Mouse (Mus musculus): ENCODE results near the gene Wdr4.
A peak's percentile ranks its signal among the peaks of the same experiment; 100 is the strongest.

The Wdr4 gene

GRCm38 (mm10) chr17:31474388-31474787 lies 45.4 kb downstream of the Wdr4 start:
- Histone ChIP-seq H3K27me3 (ENCODE audit: insufficient read depth, low read length) (no peaks in the 10 kb centered on the region), H3K9me3 (ENCODE audit: low read length) (no peaks in the 10 kb centered on the region), H3K4me3 (replicated peaks; ENCODE audit: low read length) (no peak overlapping the region), H3K4me1 (replicated peaks; ENCODE audit: low read depth, low read length) (peaks cover 24% of the 10 kb centered on the region), H3K36me3 (ENCODE audit: insufficient read depth, low read length) (no peaks in the 10 kb centered on the region)
- no peak for TF ChIP-seq NANOG (IDR thresholded peaks at IDR 0.05; ENCODE audit: borderline replicate concordance, low read length)
- no peak for TF ChIP-seq POU5F1 (IDR thresholded peaks at IDR 0.05; ENCODE audit: borderline replicate concordance, low read length)
- no peak for TF ChIP-seq CTCF (conservative IDR thresholded peaks at IDR 0.05; ENCODE audit: low read length)

- Histone ChIP-seq H3K36me3 (ENCODE audit: insufficient read depth, low read length) (no peaks in the 10 kb centered on the region), H3K9me3 (ENCODE audit: low read length) (no peaks in the 10 kb centered on the region), H3K4me1 (replicated peaks; ENCODE audit: low read depth, low read length) (peaks cover 26% of the 10 kb centered on the region), H3K4me3 (replicated peaks; ENCODE audit: low read length) (no peak overlapping the region), H3K27me3 (ENCODE audit: insufficient read depth, low read length) (no peaks in the 10 kb centered on the region)
- TF ChIP-seq CTCF (conservative IDR thresholded peaks at IDR 0.05; ENCODE audit: low read length), result no peak
- no peak for TF ChIP-seq POU5F1 (IDR thresholded peaks at IDR 0.05; ENCODE audit: borderline replicate concordance, low read length)
- no peak for TF ChIP-seq NANOG (IDR thresholded peaks at IDR 0.05; ENCODE audit: borderline replicate concordance, low read length)
Measured at GRCm38 (mm10) chr17:31470766-31471418, 48.9 kb downstream of the Wdr4 start.

- H3K4me3 ChIP-seq (replicated peaks; ENCODE audit: low read length), result no peak overlapping the region
- no peaks in the 10 kb centered on the region for H3K36me3 ChIP-seq (ENCODE audit: insufficient read depth, low read length)
- no peaks in the 10 kb centered on the region for H3K27me3 ChIP-seq (ENCODE audit: insufficient read depth, low read length)
- H3K9me3 ChIP-seq (ENCODE audit: low read length), result no peaks in the 10 kb centered on the region
- peaks cover 26% of the 10 kb centered on the region for H3K4me1 ChIP-seq (replicated peaks; ENCODE audit: low read depth, low read length)
- TF ChIP-seq NANOG (IDR thresholded peaks at IDR 0.05; ENCODE audit: borderline replicate concordance, low read length) (no peak), POU5F1 (IDR thresholded peaks at IDR 0.05; ENCODE audit: borderline replicate concordance, low read length) (no peak), CTCF (conservative IDR thresholded peaks at IDR 0.05; ENCODE audit: low read length) (no peak)
Measured at GRCm38 (mm10) chr17:31468496-31468895, 51.3 kb downstream of the Wdr4 start.

- peak; percentile 95 for TF ChIP-seq CTCF (conservative IDR thresholded peaks at IDR 0.05; ENCODE audit: low read length)
- no peak for TF ChIP-seq NANOG (IDR thresholded peaks at IDR 0.05; ENCODE audit: borderline replicate concordance, low read length)
- no peak for TF ChIP-seq POU5F1 (IDR thresholded peaks at IDR 0.05; ENCODE audit: borderline replicate concordance, low read length)
- H3K36me3 ChIP-seq (ENCODE audit: insufficient read depth, low read length), result no peaks in the 10 kb centered on the region
- H3K9me3 ChIP-seq (ENCODE audit: low read length), result no peaks in the 10 kb centered on the region
- no peaks in the 10 kb centered on the region for H3K27me3 ChIP-seq (ENCODE audit: insufficient read depth, low read length)
- peaks cover 40% of the 10 kb centered on the region for H3K4me1 ChIP-seq (replicated peaks; ENCODE audit: low read depth, low read length)
- H3K4me3 ChIP-seq (replicated peaks; ENCODE audit: low read length), result no peak overlapping the region
Measured at GRCm38 (mm10) chr17:31466854-31467253, 52.9 kb downstream of the Wdr4 start.

GRCm38 (mm10) chr17:31462506-31462905 lies 57.3 kb downstream of the Wdr4 start:
- no peaks in the 10 kb centered on the region for H3K9me3 ChIP-seq (ENCODE audit: low read length)
- H3K36me3 ChIP-seq (ENCODE audit: insufficient read depth, low read length), result no peaks in the 10 kb centered on the region
- H3K4me1 ChIP-seq (replicated peaks; ENCODE audit: low read depth, low read length), result peaks cover 39% of the 10 kb centered on the region
- no peaks in the 10 kb centered on the region for H3K27me3 ChIP-seq (ENCODE audit: insufficient read depth, low read length)
- TF ChIP-seq POU5F1 (IDR thresholded peaks at IDR 0.05; ENCODE audit: borderline replicate concordance, low read length), result no peak
- no peak for TF ChIP-seq NANOG (IDR thresholded peaks at IDR 0.05; ENCODE audit: borderline replicate concordance, low read length)
- no peak for TF ChIP-seq CTCF (conservative IDR thresholded peaks at IDR 0.05; ENCODE audit: low read length)
- H3K4me3 ChIP-seq (replicated peaks; ENCODE audit: low read length), result no peak overlapping the region

GRCm38 (mm10) chr17:31460416-31460815 lies 59.4 kb downstream of the Wdr4 start:
- Histone ChIP-seq H3K9me3 (ENCODE audit: low read length) (no peaks in the 10 kb centered on the region), H3K27me3 (ENCODE audit: insufficient read depth, low read length) (no peaks in the 10 kb centered on the region), H3K4me1 (replicated peaks; ENCODE audit: low read depth, low read length) (peaks cover 50% of the 10 kb centered on the region), H3K4me3 (replicated peaks; ENCODE audit: low read length) (no peak overlapping the region), H3K36me3 (ENCODE audit: insufficient read depth, low read length) (no peaks in the 10 kb centered on the region)
- TF ChIP-seq POU5F1 (IDR thresholded peaks at IDR 0.05; ENCODE audit: borderline replicate concordance, low read length), result no peak
- no peak for TF ChIP-seq CTCF (conservative IDR thresholded peaks at IDR 0.05; ENCODE audit: low read length)
- TF ChIP-seq NANOG (IDR thresholded peaks at IDR 0.05; ENCODE audit: borderline replicate concordance, low read length), result no peak

GRCm38 (mm10) chr17:31456723-31457567 lies 62.8 kb downstream of the Wdr4 start:
- TF ChIP-seq CTCF (conservative IDR thresholded peaks at IDR 0.05; ENCODE audit: low read length) (no peak), POU5F1 (IDR thresholded peaks at IDR 0.05; ENCODE audit: borderline replicate concordance, low read length) (no peak), NANOG (IDR thresholded peaks at IDR 0.05; ENCODE audit: borderline replicate concordance, low read length) (no peak)
- Histone ChIP-seq H3K4me3 (replicated peaks; ENCODE audit: low read length) (no peak overlapping the region), H3K36me3 (ENCODE audit: insufficient read depth, low read length) (no peaks in the 10 kb centered on the region)

GRCm38 (mm10) chr17:31454056-31454455 lies 65.7 kb downstream of the Wdr4 start:
- no peaks in the 10 kb centered on the region for H3K27me3 ChIP-seq (ENCODE audit: insufficient read depth, low read length)
- peaks cover 61% of the 10 kb centered on the region for H3K4me1 ChIP-seq (replicated peaks; ENCODE audit: low read depth, low read length)
- H3K36me3 ChIP-seq (ENCODE audit: insufficient read depth, low read length), result no peaks in the 10 kb centered on the region
- H3K9me3 ChIP-seq (ENCODE audit: low read length), result no peaks in the 10 kb centered on the region
- TF ChIP-seq CTCF (conservative IDR thresholded peaks at IDR 0.05; ENCODE audit: low read length) (no peak), NANOG (IDR thresholded peaks at IDR 0.05; ENCODE audit: borderline replicate concordance, low read length) (no peak), POU5F1 (IDR thresholded peaks at IDR 0.05; ENCODE audit: borderline replicate concordance, low read length) (no peak)
- no peak overlapping the region for H3K4me3 ChIP-seq (replicated peaks; ENCODE audit: low read length)

More at GRCm38 (mm10) chr17:31456723-31457567, 62.8 kb downstream of the Wdr4 start:
- Histone ChIP-seq H3K27me3 (ENCODE audit: insufficient read depth, low read length) (no peaks in the 10 kb centered on the region), H3K9me3 (ENCODE audit: low read length) (no peaks in the 10 kb centered on the region), H3K4me1 (replicated peaks; ENCODE audit: low read depth, low read length) (peaks cover 62% of the 10 kb centered on the region)

All from E14TG2a.4 (cell line).